Mouse (Mus musculus) kidney, adult 11 months (tissue): ENCODE measurements around the gene Neurog1.

Source experiments
- DNase-seq: peaks from one replicate; pipeline ENCODE4 v3.0.0; 2022

Neurog1 gene

DNA sequence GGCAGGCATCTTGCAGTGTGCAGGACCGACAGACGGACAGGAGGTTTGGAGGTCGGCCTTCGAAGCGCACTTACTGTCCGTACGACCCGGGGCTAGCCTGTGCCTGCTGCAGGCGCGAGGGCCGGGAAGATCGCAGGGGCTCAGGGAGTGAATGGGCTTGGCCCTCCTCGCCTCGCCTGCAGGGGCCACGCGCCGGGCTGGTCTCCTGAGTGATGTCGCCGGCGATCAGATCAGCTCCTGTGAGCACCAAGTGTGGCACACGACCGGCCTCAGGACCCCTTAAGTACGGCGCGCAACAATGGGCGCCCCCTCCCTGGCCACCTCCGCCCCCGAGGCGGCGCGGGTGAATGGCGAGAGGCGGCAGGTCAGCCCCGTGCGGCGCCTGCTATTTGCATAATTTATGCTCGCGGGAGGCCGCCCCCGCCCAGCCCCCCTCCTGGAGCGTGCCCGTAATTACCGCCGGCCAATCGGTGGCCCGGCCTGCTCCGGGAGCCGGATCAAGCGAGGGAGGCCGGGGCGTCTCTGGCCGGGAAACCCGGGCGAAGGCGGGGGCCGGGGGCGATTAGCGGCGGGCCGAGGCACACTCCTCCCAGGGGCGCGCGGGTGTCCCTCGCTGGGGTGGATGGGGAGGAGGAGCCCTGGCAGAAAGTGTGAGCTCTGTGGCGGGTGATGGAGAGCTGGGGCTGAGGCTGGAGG, at the start of gene Neurog1:
Gene Neurog1, minus strand, starts transcription at position 240 of the 696 bp plus-strand sequence.
- DNase-seq: no peak

DNA sequence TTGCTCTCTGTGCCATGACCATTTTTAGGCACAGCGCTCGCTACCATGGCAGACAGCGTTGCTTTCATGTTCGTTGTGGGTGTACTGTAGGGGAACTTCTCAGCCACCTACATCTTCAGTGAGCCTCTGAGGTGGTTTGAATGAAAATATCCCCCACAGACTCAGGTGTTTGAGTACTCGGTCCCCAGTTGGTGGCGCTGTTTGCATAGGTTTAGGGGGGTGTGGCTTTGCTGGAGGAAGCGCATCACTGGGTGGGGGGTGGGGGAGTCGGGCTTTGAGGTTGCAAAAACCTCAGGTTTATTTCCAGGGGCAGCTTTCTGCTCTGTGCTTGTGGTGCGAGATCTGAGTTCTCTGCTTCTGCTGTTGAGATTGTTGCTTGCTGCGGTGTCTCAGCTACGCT, 47.4 kb upstream of the Neurog1 start:
- DNase-seq: no peak

DNA sequence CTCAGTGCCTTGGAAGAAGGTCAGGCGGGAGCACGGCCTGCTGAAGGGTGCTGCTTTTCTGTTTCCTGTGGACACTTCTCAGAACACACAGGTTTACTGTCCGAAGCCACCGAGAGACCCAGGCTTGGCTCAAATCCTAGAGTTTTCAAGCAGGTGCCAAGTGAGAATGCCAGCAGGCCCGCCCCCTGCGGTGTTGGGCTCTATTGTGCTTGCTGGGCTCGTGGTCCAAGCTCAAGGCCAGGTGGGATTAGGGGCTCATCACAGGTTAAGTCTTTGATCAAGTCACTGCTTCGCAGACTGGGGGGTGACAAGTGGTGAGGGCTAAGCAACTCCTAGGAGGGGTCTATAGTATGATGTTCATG, 44.7 kb upstream of the Neurog1 start:
- DNase-seq: no peak

DNA sequence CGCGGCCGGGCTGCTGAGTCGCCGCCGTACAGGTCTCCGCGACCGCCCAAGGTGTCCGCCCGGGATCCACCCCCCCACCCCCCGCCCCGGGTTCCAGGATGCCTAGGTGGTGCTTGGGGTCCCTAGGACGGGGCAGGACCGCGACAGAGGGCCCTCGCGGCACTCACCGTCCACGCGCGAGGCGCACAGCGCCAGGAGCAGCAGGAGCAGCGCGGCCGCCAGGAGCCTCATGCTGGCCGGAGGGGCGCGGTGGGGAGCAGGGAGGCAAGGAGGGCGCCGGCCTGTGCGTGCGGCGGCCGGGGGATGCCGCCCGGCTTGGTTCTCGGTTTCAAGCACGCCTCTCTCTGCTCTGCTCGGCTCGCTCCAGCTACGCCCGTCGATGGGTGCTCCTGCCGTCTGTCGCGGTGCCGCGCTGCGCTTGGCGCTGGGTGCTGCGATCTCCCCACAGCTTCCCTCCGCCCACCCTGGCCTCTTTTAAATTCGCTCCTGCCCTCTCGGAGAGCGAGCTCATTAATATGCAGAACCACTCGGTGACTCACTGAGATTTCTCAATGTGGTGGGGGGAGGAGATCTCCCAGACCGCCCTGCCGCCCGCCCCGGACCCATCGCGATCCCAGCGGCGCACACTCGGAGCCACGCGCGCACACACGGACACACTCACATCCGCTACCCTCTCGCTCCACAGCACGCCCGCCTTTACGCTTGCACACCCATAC, 44.1 kb upstream of the Neurog1 start, which contains the start of gene Cxcl14:
Gene Cxcl14, minus strand, starts transcription at position 609 of the 716 bp plus-strand sequence.
- DNase-seq: peak; percentile 31

DNA sequence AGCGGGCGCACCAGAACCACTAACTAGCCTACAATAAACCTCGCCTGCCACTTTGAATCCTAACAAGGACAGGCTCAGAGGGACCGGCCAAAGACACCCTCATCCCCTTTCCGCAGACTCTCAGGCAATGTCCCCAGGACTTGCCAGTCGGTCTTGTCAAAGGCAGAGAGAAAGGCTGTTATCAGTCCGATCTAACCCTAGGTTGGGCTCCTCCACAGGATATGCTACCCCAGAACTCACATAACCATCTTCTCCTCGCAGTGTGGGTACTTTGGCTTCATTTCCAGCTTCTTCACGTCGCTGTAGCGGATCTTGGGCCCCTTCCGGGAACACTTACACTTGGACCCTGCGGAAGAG, 43.6 kb upstream of the Neurog1 start:
- DNase-seq: no peak

DNA sequence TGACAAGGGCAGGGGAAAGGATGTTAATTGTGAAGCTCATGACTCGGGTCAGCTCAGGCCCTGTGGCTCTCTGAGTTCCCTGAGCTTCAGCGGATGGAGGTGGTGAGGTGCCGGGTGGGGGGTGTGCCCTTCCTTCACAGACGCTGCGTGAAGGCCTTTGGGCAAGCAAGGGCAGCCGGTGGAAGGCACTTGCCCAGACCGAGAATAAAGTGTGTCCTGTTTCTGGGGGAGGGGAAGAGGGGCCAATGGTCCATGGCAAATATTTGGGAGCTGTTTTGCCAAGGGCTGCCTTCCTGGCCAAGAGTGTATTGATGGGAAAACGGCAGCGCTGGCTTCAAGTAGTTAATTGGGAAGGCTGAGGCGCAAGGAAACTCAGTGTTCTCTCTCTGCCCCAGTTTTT, 42.9 kb upstream of the Neurog1 start:
- no peak for DNase-seq

DNA sequence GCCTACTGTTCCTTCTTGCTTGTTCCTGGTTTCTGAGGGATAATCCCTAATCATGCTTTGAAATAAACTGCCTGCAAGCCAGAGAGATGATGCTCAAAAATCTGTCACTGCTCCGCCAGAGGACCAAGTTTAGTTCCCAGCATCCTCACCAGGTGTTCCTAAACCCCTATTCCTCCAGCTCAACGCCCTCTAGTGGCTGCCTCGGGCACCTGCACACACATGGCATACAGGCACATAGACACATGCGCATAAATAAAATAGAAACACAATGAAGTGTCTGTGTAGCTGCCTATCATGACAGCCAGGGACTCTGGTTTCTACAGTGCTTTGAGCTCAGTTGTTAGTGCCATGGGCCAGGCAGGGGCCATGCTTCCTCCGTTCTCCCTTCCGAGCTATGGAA, 38.0 kb upstream of the Neurog1 start:
- no peak for DNase-seq

DNA sequence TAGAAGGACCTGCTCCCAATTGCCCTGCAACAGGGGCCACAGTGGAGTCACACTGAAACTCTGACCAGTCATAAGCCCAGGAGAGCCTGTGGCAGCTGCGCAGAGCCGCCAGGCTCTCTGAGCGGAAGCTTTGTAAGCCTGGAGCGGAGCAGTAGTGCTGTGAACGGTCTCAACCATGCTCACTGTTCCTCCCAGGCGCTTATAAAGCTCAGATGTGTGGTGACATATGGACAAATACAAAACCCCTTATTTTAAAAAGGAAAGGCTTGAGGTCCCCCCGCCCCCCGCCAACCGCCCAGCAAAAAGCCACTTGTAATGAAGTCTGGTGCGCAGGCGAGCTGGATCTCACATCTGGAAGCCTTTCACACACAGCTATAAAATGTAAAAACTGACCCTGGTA, 37.3 kb upstream of the Neurog1 start:
- no peak for DNase-seq

DNA sequence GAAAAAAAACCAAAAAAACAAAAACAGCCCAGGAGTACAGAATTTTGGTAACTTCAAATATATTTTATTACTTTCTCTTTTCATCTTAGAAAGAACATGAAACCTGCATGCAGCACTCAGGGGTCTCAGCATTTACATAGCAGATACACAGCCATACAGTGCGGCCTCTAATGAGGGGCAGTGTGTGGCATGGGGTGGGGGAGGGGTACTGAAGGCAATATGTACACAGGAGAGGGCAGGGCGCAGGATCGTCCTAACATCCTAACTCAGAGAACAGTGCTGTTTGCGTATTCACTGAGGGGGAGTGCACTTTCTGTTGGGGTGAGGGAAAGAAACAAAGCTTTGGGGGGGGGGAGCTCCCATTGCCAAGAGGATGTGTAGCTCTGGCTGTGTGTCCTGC, 36.6 kb upstream of the Neurog1 start:
- DNase-seq: no peak

DNA sequence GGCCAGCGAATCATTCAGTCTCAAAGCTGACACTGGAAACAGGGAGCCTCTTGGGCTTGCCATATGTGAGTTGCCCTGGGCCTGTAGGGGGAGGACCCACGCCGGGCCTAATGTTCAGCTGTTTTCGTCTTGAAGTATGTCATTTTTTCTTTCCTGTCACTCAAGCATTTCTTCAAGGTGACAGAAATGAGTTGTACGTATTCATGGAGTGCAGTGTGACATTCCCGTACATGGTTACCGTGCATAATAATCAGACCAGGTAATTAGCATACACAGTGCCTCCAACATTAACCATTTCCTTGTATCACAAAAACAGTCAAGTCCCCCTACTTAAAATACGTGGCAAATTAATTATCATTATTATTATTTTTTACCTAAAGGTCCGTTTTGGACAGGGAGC, 35.1 kb upstream of the Neurog1 start:
- no peak for DNase-seq

DNA sequence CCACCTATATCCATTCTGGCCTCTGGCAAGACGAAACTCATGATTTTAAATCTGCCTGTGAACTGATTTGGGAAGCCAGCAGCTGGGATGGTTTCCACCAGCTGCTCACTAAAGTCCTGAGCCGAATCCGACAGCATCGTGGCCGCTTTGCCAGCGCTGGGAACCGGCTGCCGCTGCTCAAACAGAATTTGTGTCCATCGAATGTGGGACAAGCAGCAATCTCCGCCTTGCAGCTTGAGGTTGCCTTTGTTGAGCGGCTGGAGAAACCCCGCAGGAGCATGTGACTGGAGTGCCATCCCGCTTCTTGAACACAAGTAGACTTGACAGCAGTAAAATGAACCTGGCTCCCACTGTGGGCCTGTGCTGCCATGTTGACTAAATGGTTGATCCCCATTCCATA, 31.4 kb upstream of the Neurog1 start:
- DNase-seq: no peak

DNA sequence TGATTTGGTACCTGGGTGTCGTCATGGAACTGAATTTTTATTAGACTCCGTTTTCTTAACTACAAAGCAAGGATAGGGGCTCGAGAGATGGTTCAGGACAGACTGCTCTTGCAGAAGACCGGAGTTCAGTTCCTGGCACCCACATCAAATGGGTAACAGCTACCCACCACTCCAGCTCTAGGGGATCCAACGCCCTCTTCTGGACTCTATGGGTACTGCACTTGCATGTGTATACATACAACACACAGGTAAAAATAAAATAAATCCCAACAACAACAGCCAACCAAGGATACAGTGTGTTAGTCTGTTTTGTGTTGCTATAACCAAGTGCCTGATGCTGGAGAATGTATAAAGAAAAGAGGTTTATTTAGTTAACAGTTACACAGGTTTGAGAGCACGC, 28.4 kb upstream of the Neurog1 start:
- no peak for DNase-seq

DNA sequence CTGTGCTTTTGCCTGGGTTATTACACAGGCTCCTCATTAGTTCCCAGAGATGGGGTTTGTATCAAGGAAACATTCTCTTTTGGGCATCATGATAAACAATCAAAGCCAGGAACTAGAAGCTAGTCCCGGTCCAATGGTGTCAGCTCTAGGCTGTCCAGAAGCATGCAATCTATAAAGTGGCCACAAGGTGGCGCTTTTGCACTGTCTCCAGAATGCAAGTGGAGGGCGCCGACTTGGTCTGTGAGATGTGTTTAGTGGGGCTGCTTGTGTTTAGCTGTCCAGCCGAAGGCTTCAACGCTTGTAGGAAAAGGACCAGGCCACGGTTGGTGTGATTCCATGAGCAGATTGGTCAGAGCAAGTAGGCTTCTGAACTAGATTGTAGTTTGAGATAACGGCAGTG, 27.5 kb upstream of the Neurog1 start:
- peak; percentile 57 for DNase-seq

DNA sequence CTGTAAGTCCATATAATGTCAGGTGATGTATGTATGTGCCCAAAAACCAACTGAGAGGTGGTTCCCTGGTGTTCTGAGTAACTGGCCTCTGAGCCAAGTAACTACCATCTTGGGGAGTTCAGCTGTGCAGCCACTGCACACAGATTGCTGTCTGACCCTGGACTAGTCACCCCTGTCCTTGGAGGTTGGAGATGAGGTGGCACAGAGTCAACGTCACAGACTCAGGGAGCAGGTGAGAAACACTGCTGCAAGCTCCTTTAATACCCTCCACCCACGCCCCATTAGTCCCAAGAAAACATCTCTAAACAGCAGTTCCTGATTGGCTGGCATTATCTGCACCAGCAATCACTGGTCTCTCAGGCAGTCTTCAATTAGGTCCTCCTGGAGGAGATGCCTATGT, 23.2 kb upstream of the Neurog1 start:
- no peak for DNase-seq

DNA sequence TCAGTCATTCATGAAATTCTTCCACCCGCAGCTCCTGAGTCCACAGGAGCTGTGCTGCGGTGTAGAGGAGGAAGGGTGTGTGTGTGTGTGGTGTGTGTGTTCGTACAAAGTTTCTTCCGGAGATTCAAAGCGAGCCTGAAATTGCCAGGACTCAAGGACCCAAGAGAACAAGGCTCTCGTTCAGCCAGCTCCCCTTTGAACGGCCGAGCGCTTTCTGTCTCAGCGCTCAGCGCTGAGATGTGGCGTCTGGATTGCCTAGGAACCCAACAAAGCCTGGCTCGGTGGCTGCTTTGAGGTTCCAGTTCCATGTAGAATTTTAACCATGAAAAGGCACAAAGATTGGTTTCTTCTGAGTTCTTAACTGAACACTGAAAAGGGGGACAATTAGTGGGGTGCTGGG, 18.2 kb upstream of the Neurog1 start:
- DNase-seq: no peak

DNA sequence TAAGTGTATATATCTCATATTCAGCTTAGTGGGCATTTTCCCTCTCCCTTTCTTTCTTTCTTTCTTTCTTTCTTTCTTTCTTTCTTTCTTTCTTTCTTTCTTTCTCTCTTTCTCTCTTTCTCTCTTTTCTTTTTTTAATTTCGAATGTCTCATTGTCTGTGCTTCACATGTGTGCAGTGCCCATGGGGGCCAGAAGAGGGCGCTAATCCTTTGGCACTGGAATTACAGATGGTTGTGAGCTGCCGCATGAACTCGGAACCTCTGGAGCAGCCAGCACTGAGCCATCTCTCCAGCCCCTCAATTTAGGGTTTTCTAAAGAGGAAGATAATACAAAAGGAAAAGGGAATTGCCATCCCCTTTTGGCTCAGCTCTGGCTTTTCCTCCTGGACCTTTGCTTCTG, 15.4 kb upstream of the Neurog1 start:
- DNase-seq: no peak

DNA sequence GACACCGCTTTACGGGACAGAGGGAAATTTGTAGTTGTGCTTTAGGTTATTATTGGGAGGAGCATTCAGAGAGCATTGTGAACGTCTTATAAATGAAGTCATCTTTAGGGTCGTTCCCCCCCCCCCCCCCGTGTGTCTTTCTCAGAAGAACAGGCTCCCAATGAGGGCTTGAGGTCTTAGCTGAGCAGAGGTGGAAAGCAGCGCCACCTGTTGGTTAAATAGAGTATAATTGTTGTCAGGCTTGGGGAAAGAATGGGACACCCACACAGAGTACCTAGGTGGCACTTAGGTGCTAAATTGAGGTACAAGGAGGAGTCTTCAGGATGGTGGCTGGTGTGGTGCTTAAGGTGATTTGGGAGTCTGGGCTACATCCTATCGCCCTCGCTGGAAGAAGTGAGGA, 14.5 kb upstream of the Neurog1 start:
- no peak for DNase-seq

DNA sequence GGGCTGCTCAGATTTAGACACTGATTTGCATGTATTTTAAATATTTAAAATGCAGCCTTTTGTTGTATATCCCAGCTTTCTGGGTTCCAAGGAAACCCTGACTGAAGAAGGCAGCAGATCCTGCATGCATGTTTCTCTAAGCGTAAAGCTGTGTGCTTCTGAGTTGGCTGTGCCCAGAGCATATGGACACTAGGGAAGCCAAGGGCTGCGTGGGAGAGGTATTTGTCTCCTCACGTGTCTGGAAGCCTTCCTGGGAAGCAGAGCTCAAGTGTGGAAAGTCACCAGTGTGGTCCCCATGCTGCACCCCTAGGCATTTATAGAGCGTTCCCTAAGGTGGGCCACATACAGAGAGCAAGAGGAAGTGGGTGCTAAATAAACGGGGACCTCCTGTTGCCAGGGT, 13.7 kb upstream of the Neurog1 start:
- DNase-seq: no peak

DNA sequence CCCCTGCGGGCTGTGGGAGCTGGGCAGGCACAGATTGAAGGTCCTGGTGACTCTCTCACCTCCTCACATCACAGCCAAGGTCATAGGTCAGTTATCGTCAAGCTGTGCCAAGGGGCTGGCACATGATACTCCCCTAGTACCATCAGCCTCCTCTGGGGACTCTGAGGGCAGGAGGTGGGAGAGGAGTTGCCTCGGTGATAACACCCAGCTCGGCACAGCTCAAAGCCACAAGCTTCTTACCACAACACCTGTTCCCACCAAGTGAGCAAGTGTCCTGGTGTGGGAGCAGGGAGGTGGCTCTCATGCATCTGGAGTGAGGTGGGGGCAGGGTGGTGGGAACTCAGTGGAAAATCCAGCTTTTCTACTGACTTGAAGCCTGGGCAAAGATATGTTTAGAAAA, 10.3 kb upstream of the Neurog1 start:
- DNase-seq: no peak

DNA sequence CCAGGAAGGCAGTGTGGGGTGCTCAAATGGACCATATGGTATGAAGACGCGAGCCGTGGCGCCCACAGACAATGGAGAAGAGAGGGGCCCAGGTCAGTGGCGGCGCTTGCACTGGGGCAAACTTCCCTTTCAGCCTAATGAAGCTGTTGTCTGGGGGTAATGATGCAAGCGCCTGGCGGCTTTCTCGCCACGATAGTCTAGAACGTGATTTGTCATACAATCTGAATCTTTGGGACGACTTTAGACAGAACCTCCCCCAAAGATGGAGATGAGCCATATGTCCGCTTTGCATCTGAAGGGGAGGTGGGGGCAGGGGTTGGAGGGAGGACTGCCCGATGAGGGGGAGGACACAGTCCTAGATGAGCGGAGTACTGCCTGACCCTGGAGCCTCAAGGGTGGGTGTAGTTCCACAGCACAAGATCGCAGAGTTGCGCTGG, 8.4 kb upstream of the Neurog1 start:
- no peak for DNase-seq

DNA sequence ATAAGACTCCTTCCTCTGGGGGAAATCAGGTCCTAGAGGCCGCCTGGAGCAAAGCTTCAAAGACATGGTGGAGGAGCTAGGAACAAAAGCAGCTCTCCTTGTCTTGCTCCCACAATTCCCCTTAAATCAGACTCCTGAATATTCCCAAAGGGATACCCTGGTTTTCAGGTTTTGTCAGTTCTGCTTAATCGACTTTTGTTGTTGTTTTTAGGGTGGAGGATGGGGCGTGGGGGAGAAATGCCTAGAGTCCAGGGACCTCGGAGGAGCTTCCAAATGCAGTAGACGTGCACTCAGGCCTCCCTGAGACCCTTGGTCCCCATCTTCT, 7.9 kb upstream of the Neurog1 start:
- no peak for DNase-seq

DNA sequence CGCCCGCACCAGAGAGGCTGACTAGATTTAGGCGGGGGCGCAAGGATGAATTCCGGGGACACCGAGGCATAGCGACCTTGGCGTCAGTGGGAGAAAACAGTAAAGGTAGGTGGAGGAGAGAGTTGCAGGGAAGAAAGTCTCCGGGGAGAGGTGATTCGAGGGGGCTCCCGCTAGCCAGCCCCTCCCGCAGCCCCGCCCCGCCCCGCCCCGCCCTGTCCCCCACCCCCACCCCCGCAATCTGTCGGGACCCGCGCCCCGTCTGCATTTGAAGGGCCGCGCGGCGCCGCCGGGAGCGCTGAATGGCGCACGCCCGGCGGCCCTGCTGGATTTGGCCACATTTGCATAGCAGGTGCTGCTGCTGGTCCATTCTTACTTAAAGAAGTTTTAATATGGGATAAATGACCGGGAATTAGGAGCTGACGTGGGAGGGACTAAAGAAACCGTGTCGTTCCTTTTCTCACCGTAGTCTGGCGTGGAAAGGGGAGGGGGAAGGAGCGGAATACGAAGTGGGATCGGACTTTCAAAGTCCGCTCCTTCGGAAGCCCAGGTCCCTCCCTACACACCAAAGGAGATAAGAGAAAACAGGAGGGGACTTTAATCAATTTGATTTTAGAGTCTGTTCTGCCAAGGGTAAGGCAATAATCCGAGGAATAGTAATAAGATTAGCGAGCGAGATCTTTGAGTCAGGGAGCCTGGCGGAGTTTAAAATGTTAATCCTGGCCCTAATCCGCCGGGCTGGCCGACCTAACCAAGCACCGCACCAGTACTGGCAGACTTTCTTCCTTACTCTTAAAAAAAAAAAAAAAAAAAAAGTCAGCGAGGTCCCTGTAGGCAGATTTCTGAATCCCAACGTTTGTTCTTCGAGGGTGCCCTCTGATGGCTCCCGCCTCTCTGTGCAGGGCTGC, 7.3 kb upstream of the Neurog1 start:
- DNase-seq: no peak

DNA sequence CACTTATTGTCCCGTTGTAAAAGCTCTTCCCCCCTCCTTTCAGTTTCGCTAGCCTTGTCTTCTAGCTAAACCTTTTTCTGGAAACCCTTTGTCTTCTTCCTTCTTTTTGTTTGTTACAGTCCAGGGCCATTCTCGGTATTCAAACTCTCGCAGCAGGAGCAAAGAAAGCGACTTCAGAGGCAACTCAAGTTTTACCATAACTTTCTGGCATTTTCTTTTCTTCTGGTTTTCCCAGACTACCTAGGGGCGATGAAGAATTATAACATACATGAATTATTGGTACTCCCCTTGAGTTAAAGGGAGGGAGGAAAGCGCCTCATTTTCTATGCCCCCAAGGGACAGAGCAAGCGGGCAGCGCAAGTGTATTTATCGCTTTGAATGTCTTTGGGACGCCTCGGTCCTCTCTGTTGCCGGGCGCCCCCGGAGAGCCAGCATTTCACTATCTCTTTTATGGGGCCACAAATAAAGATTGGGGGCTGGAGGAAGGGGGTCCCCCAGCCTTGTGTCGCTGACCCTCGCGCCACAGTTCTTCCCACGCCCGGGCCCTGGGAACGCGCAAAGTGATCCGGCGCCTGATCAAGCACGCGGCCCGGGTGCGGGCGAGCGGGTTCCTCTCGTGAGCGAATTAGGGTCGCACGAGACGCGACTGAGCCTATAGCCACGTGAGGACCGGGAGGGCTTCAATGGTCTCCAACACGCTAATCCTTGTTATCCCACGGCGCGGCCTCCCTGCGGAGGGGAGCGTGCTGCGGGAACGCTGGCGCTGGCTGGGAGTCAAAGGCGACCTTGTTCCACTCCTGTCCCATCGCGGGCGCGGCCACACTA, 6.4 kb upstream of the Neurog1 start:
- no peak for DNase-seq
